Comparison of ENCODE assay signal across 31 mouse cellular contexts in genomic region chr10:69542439-69542838, GRCm38 (mm10).
"Had no signal": no experiment of that assay in that cellular context is flagged by ENCODE, and none has a peak within 500 bp of the region (broad histone marks: within the 10 kb centered on the region; RNA-seq: fewer than 3 reads in every experiment).

No protein-coding gene starts in this region.

- H3K36me3 ChIP-seq: limb, embryonic 12.5 days; limb, embryonic 13.5 days; limb, embryonic 15.5 days; liver, embryonic 12.5 days; liver, embryonic 13.5 days; liver, embryonic 15.5 days; lung, embryonic 15.5 days; midbrain, embryonic 10.5 days; midbrain, embryonic 12.5 days; midbrain, embryonic 13.5 days; midbrain, embryonic 15.5 days; neural tube, embryonic 12.5 days had no signal

- H3K9ac ChIP-seq: limb, embryonic 12.5 days; limb, embryonic 13.5 days; limb, embryonic 15.5 days; liver, embryonic 12.5 days; liver, embryonic 13.5 days; liver, embryonic 14.5 days; liver, embryonic 15.5 days; liver, postnatal 0 days; lung, embryonic 14.5 days; lung, embryonic 15.5 days; midbrain, embryonic 12.5 days; midbrain, embryonic 13.5 days; midbrain, embryonic 15.5 days; neural tube, embryonic 12.5 days had no signal

- H3K9me3 ChIP-seq: limb, embryonic 10.5 days; limb, embryonic 12.5 days; limb, embryonic 13.5 days; limb, embryonic 15.5 days; liver, embryonic 12.5 days; liver, embryonic 13.5 days; liver, embryonic 15.5 days; lung, embryonic 15.5 days; midbrain, embryonic 10.5 days; midbrain, embryonic 12.5 days; midbrain, embryonic 13.5 days; midbrain, embryonic 15.5 days; neural tube, embryonic 12.5 days had no signal

- H3K27ac ChIP-seq: limb, embryonic 10.5 days; limb, embryonic 12.5 days; limb, embryonic 13.5 days; limb, embryonic 15.5 days; liver, embryonic 12.5 days; liver, embryonic 13.5 days; liver, embryonic 14.5 days; liver, embryonic 15.5 days; lung, embryonic 15.5 days; macrophage; midbrain, embryonic 10.5 days; midbrain, embryonic 12.5 days; midbrain, embryonic 13.5 days; midbrain, embryonic 15.5 days; neural tube, embryonic 12.5 days had no signal

- H3K4me3 ChIP-seq: limb, embryonic 10.5 days; limb, embryonic 12.5 days; limb, embryonic 13.5 days; limb, embryonic 15.5 days; liver, embryonic 12.5 days; liver, embryonic 13.5 days; liver, embryonic 15.5 days; lung, embryonic 15.5 days; megakaryocyte, embryonic 14.5 days; midbrain, embryonic 10.5 days; midbrain, embryonic 12.5 days; midbrain, embryonic 13.5 days; midbrain, embryonic 15.5 days; myocyte; neural tube, embryonic 12.5 days had no signal

- H3K27me3 ChIP-seq: limb, embryonic 12.5 days; limb, embryonic 13.5 days; limb, embryonic 15.5 days; liver, embryonic 12.5 days; liver, embryonic 13.5 days; liver, embryonic 15.5 days; lung, embryonic 15.5 days; megakaryocyte, embryonic 14.5 days; midbrain, embryonic 12.5 days; midbrain, embryonic 13.5 days; midbrain, embryonic 15.5 days; neural tube, embryonic 12.5 days had no signal

- H3K4me2 ChIP-seq: limb, embryonic 12.5 days; limb, embryonic 13.5 days; limb, embryonic 15.5 days; liver, embryonic 11.5 days; liver, embryonic 12.5 days; liver, embryonic 13.5 days; liver, embryonic 15.5 days; lung, embryonic 14.5 days; lung, embryonic 15.5 days; midbrain, embryonic 12.5 days; midbrain, embryonic 13.5 days; midbrain, embryonic 15.5 days; neural tube, embryonic 12.5 days had no signal

- ATAC-seq: liver, embryonic 12.5 days; liver, postnatal 0 days; lung, postnatal 0 days; midbrain, embryonic 13.5 days; midbrain, embryonic 15.5 days; midbrain, embryonic 16.5 days had no signal

- DNase-seq: left cerebral cortex, postnatal 4 days; liver; liver, embryonic 13.5 days; liver, postnatal 0 days; lung, adult 18-20 months; lung, adult 2 months; lung, embryonic 14.5 days; lung, postnatal 10 days; lung, postnatal 14 days; lung, postnatal 36 days; lung, postnatal 4 days; midbrain, embryonic 14.5 days had no signal

- H3K4me1 ChIP-seq: limb, embryonic 10.5 days; limb, embryonic 13.5 days; liver, embryonic 12.5 days; liver, embryonic 13.5 days; liver, embryonic 15.5 days; lung, embryonic 15.5 days; megakaryocyte, embryonic 14.5 days; midbrain, embryonic 10.5 days had no signal
